Mouse (Mus musculus) inflammation-experienced regulatory T-cells, adult 6 months (primary cell): ENCODE measurements around the gene Mfap1b. TPM values are rescaled to one million over a fixed set of nuclear protein-coding genes. Genes with fewer than 3 reads are reported as not detected.

ENCODE experiments used
- ATAC-seq: one replicate; pipeline ENCODE4 v1.8.0; 2017
- polyA plus RNA-seq, 3 experiments: library from polyadenylated mRNA; unstranded; fragments of 100-300 nt; shearing (Covaris generic); gene quantifications; one replicate each; pipeline ENCODE4 v1.2.1; 2017

Gene Mfap1b
- polyA plus RNA-seq, 3 experiments from 2014 or later = 80.6 to 133 (median 99.1) TPM

- ATAC-seq = peak; percentile 20
These were observed 4.9 kb downstream of the Mfap1b start for GRCm38 (mm10) chr2:121468982-121469381.

- ATAC-seq = no peak
These were observed 13.8 kb downstream of the Mfap1b start for GRCm38 (mm10) chr2:121460071-121460470.

- ATAC-seq = peak; percentile 99
These were observed 16.9 kb downstream of the Mfap1b start, which contains the start of gene Serinc4 for GRCm38 (mm10) chr2:121456692-121457642. Gene Serinc4 (minus strand): TSS chr2:121456781.

- ATAC-seq = no peak
These were observed 18.3 kb downstream of the Mfap1b start for GRCm38 (mm10) chr2:121455534-121455933.

GRCm38 (mm10) chr2:121453917-121454316 lies 19.9 kb downstream of the Mfap1b start:
- no peak for ATAC-seq

- no peak for ATAC-seq
These were observed 20.9 kb downstream of the Mfap1b start, which contains the start of gene Hypk for GRCm38 (mm10) chr2:121452990-121453389. Gene Hypk (plus strand): TSS chr2:121453290.

GRCm38 (mm10) chr2:121452361-121452760 lies 21.5 kb downstream of the Mfap1b start:
- no peak for ATAC-seq

GRCm38 (mm10) chr2:121450093-121450492 lies 23.8 kb downstream of the Mfap1b start:
- no peak for ATAC-seq

- ATAC-seq = peak; percentile 11
These were observed 24.3 kb downstream of the Mfap1b start for GRCm38 (mm10) chr2:121449545-121450011.

- ATAC-seq = peak; percentile 92
These were observed 24.9 kb downstream of the Mfap1b start, which contains the start of gene Serf2 for GRCm38 (mm10) chr2:121448739-121449535. Gene Serf2 (plus strand): TSS chr2:121449195.

- ATAC-seq = no peak
These were observed 25.7 kb downstream of the Mfap1b start for GRCm38 (mm10) chr2:121448136-121448535.

- no peak for ATAC-seq
These were observed 26.9 kb downstream of the Mfap1b start for GRCm38 (mm10) chr2:121447006-121447405.

GRCm38 (mm10) chr2:121446506-121446905 lies 27.4 kb downstream of the Mfap1b start:
- ATAC-seq = no peak

GRCm38 (mm10) chr2:121445117-121445516 lies 28.8 kb downstream of the Mfap1b start:
- ATAC-seq = no peak

- no peak for ATAC-seq
These were observed 29.7 kb downstream of the Mfap1b start, which contains the start of gene Ell3 for GRCm38 (mm10) chr2:121444178-121444577. Gene Ell3 (minus strand): TSS chr2:121444278.

- peak; percentile 7 for ATAC-seq
These were observed 30.9 kb downstream of the Mfap1b start for GRCm38 (mm10) chr2:121443068-121443349.

- ATAC-seq = peak; percentile 92
These were observed 31.4 kb downstream of the Mfap1b start for GRCm38 (mm10) chr2:121442259-121443067.

- no peak for ATAC-seq
These were observed 32.1 kb downstream of the Mfap1b start for GRCm38 (mm10) chr2:121441800-121442199.

GRCm38 (mm10) chr2:121440834-121441605 lies 32.8 kb downstream of the Mfap1b start:
- no peak for ATAC-seq

GRCm38 (mm10) chr2:121439746-121440145 lies 34.1 kb downstream of the Mfap1b start:
- ATAC-seq = no peak

GRCm38 (mm10) chr2:121434854-121435253 lies 39.0 kb downstream of the Mfap1b start:
- ATAC-seq = peak; percentile 63
